Mouse (Mus musculus): ENCODE measurements at regions not wholly inside any gene's neighbourhood (a gene's known extent, or its start where the extent isn't known, plus 50 kb on each side); places are given as distances from the start of the nearest gene placed in this dataset.

GRCm38 (mm10) chr13:37617015-37617414, 161.2 kb upstream of the Rreb1 start:
- in situ Hi-C loops (cut with MboI, MseI), result loop anchor here (10.0 kb wide), 1 partner anchor 172 kb away; no protein-coding TSS in a partner anchor

DNA sequence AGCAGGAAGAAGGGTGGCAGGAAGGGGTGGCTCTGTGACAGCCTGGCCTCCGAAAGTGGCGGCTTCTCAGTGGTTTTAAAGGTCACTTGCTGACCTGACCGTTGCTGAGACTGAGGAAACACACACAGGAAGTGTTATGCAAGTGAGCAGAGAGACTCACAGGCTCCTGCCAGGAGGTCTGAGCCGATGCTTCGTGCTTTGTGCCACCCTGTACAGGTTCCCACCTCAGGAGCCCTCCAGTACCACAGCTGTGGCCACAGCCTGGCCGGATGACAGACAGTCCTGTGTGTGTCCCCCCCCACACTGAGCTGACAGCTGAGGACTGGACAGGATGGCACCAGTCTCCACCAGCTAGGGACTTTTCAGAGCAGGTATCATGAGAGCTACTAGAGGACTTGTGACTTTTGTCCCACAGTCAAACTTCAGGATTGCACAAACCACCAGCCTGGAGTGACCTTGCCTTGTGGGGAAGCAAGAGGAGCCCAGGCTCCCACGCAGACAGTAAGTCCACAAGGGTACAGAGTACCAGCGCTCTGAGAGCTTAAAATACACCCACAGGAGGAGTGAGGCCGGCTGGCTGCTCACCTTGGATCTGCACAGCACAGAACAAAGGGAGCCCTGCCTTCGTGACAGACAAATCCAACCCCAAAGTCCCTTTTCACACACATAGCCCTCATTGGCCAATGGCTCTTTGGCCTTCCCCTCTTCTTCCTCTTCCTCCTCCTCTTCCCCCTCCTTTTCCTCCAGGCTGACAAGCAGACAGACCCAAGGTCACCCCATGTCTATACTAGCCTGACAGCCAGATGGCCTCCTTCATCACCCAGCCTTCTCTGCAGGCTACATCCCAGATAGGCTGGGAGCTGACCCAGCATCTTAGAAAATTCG, 158.1 kb upstream of the Rreb1 start:
- in situ Hi-C loops (cut with MboI, MseI), result loop anchor here (10.0 kb wide), 1 partner anchor 175 kb away; no protein-coding TSS in a partner anchor

DNA sequence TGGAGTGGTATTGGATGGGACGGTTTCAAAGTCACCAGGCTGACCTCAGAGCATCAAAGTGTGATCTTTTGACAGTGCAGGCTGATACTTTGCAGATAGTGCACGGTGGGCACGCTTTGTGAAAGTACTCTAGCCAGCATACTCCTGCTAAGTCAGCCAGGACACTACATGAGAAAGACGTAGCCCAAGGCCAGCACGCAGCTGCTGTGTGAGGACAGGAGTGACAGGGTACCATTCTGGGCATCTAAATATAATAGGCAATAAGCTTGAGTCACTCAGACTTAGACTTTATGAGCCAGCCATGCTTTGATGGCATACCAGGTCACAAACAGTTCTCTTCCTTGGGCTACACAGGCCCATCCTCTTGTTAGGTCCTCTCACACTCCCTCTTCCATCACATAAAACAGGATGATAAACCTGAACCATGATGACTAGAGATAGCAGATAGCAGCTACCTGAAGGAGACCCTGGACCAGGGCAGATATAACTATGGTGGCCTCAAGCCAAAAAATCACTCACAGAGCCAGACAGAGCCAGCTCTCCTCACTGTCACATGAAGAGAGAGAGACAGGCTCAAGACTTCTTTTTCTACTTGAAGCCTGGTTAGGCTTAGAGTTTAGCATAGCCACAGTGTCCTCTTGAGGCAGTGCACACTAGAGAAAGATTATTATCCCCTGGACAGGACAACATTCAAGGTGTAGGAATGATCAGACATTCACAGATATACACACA, 156.7 kb upstream of the Rreb1 start:
- in situ Hi-C loops (cut with MboI, MseI), result no loop called here

DNA sequence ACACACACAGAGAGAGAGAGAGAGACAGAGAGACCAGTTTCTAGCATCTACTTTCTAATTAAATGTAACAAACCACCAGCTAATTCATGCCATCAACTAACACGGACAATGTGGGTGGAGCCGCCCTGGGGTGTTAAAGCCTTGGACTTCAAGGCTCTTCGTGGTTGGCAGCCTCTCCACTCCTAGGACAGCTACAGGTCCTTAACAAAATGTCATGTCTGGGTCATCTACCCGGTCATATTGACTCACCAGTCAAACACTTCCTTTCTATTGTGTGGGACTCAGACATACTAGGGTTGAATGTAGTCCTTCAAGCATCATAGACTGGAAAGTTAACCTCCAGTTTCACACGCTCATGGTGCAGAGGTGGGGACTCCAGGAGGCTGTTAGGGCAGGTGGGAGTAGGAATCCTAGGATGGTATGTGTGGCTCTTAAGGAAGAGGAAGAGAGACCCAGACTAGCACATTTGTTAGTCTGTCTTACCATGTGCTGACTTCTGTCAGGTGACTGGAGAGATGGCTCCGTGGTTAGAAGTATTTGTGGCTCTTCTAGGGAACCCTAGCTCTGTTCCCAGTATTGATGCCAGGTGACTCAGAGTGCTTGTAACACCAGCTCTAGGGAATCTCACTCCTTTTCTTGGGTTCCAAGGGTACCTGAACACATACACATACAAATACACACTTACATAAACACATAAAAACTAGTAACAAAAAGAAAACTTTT, 155.7 kb upstream of the Rreb1 start:
- in situ Hi-C loops (cut with MboI, MseI), result no loop called here

DNA sequence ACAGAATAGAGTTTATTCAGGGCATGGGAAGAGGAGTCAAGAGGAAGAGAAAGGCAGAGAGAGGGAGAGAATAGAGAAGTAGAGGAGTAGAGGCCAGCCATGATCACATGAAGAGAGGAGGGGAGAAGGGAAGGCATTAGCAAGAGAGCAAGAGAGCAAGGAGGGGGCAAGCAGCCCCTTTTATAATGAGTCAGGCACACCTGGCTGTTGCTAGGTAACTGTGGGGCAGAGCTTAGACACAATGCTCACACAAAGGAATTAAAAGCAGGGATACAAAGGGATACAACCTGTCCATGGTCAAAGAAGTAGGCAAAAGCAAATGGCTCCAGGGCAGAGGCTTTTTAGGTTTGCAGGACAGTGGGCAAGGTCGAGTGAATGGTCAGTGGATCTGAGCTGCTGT, 153.5 kb upstream of the Rreb1 start:
- in situ Hi-C loops (cut with MboI, MseI), result no loop called here

GRCm38 (mm10) chr13:37625532-37626235, 152.5 kb upstream of the Rreb1 start:
- in situ Hi-C loops (cut with MboI, MseI), result no loop called here

GRCm38 (mm10) chr13:37628391-37629270, 149.6 kb upstream of the Rreb1 start:
- in situ Hi-C loops (cut with MboI, MseI), result no loop called here

DNA sequence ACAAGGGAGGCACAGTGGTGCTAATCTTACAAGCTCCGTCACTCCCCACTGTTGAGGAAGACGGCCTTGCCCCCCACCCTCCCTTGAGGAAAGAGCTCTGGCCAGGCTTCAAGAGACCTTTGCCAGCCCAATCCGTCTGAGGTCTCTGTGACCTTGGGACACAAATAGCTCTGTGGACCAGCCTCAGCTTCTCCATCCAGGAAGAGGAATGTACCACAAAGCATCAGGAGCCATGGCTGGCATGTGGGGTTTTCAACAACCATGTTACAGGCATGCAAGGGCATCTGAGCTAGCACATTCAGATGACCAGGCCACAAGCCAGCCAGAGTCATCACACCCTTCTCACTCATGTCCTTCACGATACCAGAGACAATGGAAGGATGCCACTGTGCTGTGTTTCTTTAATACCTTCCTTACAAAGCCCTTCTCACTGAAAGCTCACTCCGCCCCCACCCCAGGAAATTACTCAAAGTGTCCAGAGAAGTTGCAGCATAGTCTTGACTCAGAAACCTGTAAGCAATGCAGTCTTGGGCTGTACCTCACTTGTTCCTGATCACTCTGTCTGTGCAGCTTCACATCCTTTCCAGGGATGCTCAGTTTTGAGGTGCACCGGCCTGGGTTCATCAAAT, 148.8 kb upstream of the Rreb1 start:
- in situ Hi-C loops (cut with MboI, MseI), result no loop called here

DNA sequence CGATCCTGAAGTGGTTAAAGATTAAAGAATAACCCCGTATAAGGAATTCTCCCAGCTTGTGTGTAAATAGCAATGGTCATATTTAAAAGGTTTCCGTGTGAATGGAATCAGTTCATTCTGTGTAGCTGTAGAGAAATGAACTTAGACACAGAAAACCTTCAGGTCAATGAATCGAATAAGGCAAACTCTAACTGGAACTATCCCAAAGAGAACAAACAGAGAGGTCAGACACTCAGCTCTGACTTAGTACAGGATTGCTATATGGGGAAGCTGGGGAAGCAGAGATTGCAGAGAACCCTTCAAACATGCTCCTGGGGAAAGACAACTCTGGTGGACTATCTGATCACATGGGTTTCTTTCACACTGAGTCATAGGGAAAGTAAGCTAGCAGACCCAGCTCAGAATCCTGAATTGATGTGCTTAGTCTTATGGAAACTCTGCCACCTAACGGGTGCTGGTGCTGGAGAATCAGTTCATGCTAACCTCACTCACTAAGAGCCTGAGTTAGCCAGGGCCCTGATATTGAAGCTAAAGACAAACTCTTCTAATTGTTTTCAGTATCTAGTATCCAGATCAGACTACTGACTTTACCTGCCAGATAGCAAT, 145.3 kb upstream of the Rreb1 start:
- in situ Hi-C loops (cut with MboI, MseI), result no loop called here

DNA sequence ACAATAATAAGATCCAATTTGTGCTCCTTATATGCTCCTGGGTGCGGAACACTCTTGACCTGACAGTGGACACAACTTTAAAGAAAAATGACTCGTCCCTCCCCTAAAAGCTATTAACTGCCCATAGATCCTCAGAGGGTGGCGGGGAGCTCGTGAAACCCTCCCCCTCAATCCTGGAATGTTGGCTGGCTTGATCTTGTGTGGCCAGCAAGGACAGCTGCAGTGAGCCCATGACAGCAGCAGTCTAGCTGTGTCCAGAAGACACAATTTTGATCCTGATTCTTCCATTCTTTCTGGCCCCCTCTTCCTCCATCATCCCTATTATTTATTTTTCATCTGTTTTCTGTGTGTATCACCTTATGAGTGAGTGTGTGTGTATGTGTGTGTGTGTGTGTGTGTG, 141.8 kb upstream of the Rreb1 start:
- in situ Hi-C loops (cut with MboI, MseI), result no loop called here

- in situ Hi-C loops (cut with MboI, MseI), result no loop called here
Measured at GRCm38 (mm10) chr13:37637151-37637550, 141.0 kb upstream of the Rreb1 start.

DNA sequence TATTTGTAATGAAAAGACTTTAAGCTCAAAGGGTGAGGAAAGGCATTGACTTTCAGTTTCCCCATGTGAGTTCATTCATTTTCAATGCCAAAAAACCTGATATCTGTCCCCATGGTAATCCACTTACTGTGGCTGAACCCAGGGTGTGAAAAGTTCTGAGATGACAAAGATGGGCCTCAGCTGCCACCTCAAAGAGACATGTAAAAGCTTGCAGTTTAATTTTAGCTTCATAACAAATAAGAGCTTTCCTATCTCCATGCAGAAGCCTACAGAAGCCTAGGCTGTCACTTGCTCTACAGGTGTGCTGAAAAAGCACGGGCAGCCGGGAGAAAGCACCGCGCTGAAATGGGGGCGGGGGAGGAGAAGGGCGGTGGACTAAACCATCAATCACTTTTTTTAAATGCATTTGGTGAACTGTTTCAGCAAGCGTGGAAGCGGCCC, 140.1 kb upstream of the Rreb1 start:
- in situ Hi-C loops (cut with MboI, MseI), result no loop called here

DNA sequence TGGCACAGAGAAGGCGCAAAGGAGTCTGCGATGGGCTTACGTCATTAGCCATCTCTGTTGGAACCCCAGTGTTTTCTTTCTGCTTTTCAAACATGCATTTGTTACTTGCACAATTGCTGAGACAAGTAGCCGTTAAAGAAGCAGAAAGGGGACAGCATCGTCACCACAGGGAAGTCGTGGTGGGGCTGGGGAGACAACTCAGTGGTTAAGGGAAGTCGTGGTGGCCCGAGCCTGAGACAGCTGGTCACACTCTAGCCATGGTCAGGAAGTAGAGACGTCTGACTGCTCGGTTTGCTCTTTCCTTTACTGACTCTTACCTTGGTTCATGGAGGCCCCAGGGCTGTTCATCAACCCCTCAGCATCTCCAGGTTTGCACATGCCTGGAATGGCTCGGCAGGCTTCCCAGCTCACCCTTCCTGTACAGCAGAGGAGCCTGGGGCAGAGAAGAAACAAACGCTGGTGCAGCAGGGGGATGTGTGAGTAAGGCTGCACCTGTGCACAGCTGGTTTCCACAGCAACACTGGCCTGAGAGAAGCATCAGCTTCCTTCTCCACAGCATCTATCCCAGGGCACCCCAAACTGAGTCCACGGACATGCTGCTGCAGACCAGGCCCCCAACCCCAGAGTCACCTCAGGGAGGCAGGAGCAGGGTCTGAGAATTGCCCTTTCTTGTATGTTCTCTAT, 135.6 kb upstream of the Rreb1 start:
- in situ Hi-C loops (cut with MboI, MseI), result no loop called here

DNA sequence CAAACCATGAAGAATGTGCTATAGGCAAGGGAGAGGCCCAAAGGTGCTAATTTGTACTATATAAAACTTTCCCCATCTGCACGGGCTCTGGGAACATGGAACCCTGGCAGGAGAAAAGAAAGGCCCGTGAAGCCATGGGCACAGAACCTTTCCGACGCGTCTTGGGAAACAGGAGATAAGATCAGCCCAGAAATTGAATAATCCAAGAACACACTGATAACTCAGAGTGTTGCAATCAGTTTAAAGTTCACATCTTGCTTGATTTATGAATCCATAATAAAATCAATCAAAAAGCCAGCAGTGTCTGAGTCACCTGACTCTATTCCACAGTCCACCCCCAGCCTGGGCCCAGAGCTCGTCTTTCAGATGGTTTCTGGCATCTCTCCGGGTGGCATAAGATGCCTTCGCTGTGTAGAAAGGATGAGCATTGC, 133.4 kb upstream of the Rreb1 start:
- in situ Hi-C loops (cut with MboI, MseI), result no loop called here

GRCm38 (mm10) chr13:37649467-37650080, 128.6 kb upstream of the Rreb1 start:
- in situ Hi-C loops (cut with MboI, MseI), result no loop called here

GRCm38 (mm10) chr13:37651221-37651946, 126.8 kb upstream of the Rreb1 start:
- in situ Hi-C loops (cut with MboI, MseI), result no loop called here

DNA sequence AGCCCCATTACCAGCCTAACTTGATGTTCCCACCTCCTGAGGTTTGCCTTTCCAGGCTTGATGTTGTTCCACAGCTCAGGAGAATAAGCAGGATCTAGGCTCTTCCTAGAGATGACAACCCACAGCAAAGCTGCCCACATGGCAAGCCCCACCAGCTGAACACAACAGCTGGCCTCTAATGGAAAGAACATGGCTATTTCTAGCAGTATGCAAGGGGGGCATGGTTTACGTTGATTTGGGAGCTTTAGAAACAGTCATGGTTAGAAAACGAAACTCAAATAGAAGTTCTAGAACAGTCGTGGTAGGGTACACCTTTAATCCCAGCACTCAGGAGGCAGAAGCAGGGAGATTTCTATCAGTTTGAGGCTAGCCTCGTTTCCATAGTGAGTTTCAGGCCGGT, 123.5 kb upstream of the Rreb1 start:
- in situ Hi-C loops (cut with MboI, MseI), result no loop called here

GRCm38 (mm10) chr13:37657248-37657647, 121.0 kb upstream of the Rreb1 start:
- in situ Hi-C loops (cut with MboI, MseI), result no loop called here

Data from T-helper 2 cell (primary cell).